Mouse (Mus musculus): Measurements from ENCODE around the gene Cnot8. TPM values are rescaled to one million over a fixed set of nuclear protein-coding genes. Genes with fewer than 3 reads are reported as not detected.

The Cnot8 gene
- polyA plus RNA-seq, 1 experiment from 2014 or later = 46.2 TPM

- H3K36me3 ChIP-seq (ENCODE audit: control insufficient read depth, insufficient read depth) = peaks cover 73% of the 10 kb centered on the region
- 91% methylated on average over 6 of the region's 6 CpGs for WGBS
Measured at GRCm38 (mm10) chr11:58136677-58137076, 32.7 kb downstream of the Cnot8 start.

GRCm38 (mm10) chr11:58138821-58139220 is 34.9 kb downstream of the Cnot8 start:
- no peak for ATAC-seq
- H3K4me2 ChIP-seq (replicated peaks; ENCODE audit: low read depth) = no peak overlapping the region
- WGBS = 82% methylated on average over 11 of the region's 11 CpGs
- H3K9ac ChIP-seq (ENCODE audit: low read depth, low read length) = no peak overlapping the region
- no peaks in the 10 kb centered on the region for H3K4me1 ChIP-seq (replicated peaks; ENCODE audit: control insufficient read depth, insufficient read depth, low read length)
- no peaks in the 10 kb centered on the region for H3K9me3 ChIP-seq (ENCODE audit: control insufficient read depth)
- no peak for TF ChIP-seq CTCF (IDR thresholded peaks at IDR 0.05; ENCODE audit: low read depth)
- no peak overlapping the region for H3K4me3 ChIP-seq (ENCODE audit: low read depth, low read length)
- no peaks in the 10 kb centered on the region for H3K27me3 ChIP-seq (replicated peaks; ENCODE audit: control insufficient read depth, insufficient read depth, low read length)
- no peak overlapping the region for H3K27ac ChIP-seq (ENCODE audit: low read depth, low read length)
- H3K36me3 ChIP-seq (ENCODE audit: control insufficient read depth, insufficient read depth) = peaks cover 64% of the 10 kb centered on the region

More at GRCm38 (mm10) chr11:58136677-58137076, 32.7 kb downstream of the Cnot8 start:
- Histone ChIP-seq H3K9ac (ENCODE audit: low read depth, low read length) (no peak overlapping the region), H3K4me3 (ENCODE audit: low read depth, low read length) (no peak overlapping the region), H3K4me1 (replicated peaks; ENCODE audit: control insufficient read depth, insufficient read depth, low read length) (no peaks in the 10 kb centered on the region), H3K4me2 (replicated peaks; ENCODE audit: low read depth) (no peak overlapping the region), H3K27me3 (replicated peaks; ENCODE audit: control insufficient read depth, insufficient read depth, low read length) (no peaks in the 10 kb centered on the region), H3K9me3 (ENCODE audit: control insufficient read depth) (no peaks in the 10 kb centered on the region), H3K27ac (ENCODE audit: low read depth, low read length) (no peak overlapping the region)
- TF ChIP-seq CTCF (IDR thresholded peaks at IDR 0.05; ENCODE audit: low read depth) = no peak
- no peak for ATAC-seq

GRCm38 (mm10) chr11:58139466-58139865 is 35.5 kb downstream of the Cnot8 start:
- no peak overlapping the region for H3K4me3 ChIP-seq (ENCODE audit: low read depth, low read length)
- 80% methylated on average over 3 of the region's 3 CpGs for WGBS
- no peaks in the 10 kb centered on the region for H3K27me3 ChIP-seq (replicated peaks; ENCODE audit: control insufficient read depth, insufficient read depth, low read length)
- peaks cover 63% of the 10 kb centered on the region for H3K36me3 ChIP-seq (ENCODE audit: control insufficient read depth, insufficient read depth)
- no peak for ATAC-seq
- H3K9me3 ChIP-seq (ENCODE audit: control insufficient read depth) = no peaks in the 10 kb centered on the region
- H3K27ac ChIP-seq (ENCODE audit: low read depth, low read length) = no peak overlapping the region
- no peak overlapping the region for H3K9ac ChIP-seq (ENCODE audit: low read depth, low read length)
- H3K4me1 ChIP-seq (replicated peaks; ENCODE audit: control insufficient read depth, insufficient read depth, low read length) = no peaks in the 10 kb centered on the region
- TF ChIP-seq CTCF (IDR thresholded peaks at IDR 0.05; ENCODE audit: low read depth) = no peak
- no peak overlapping the region for H3K4me2 ChIP-seq (replicated peaks; ENCODE audit: low read depth)

GRCm38 (mm10) chr11:58143704-58144426 is 39.9 kb downstream of the Cnot8 start:
- Histone ChIP-seq H3K9ac (ENCODE audit: low read depth, low read length) (no peak overlapping the region), H3K36me3 (ENCODE audit: control insufficient read depth, insufficient read depth) (peaks cover 71% of the 10 kb centered on the region), H3K27me3 (replicated peaks; ENCODE audit: control insufficient read depth, insufficient read depth, low read length) (no peaks in the 10 kb centered on the region), H3K4me2 (replicated peaks; ENCODE audit: low read depth) (no peak overlapping the region), H3K9me3 (ENCODE audit: control insufficient read depth) (no peaks in the 10 kb centered on the region), H3K4me1 (replicated peaks; ENCODE audit: control insufficient read depth, insufficient read depth, low read length) (no peaks in the 10 kb centered on the region), H3K27ac (ENCODE audit: low read depth, low read length) (no peak overlapping the region), H3K4me3 (ENCODE audit: low read depth, low read length) (no peak overlapping the region)
- no peak for TF ChIP-seq CTCF (IDR thresholded peaks at IDR 0.05; ENCODE audit: low read depth)
- 87% methylated on average over 9 of the region's 9 CpGs for WGBS
- no peak for ATAC-seq

GRCm38 (mm10) chr11:58146241-58146640 is 42.3 kb downstream of the Cnot8 start:
- no peak for ATAC-seq
- Histone ChIP-seq H3K36me3 (ENCODE audit: control insufficient read depth, insufficient read depth) (peaks cover 71% of the 10 kb centered on the region), H3K4me1 (replicated peaks; ENCODE audit: control insufficient read depth, insufficient read depth, low read length) (no peaks in the 10 kb centered on the region), H3K27me3 (replicated peaks; ENCODE audit: control insufficient read depth, insufficient read depth, low read length) (no peaks in the 10 kb centered on the region), H3K27ac (ENCODE audit: low read depth, low read length) (no peak overlapping the region), H3K9ac (ENCODE audit: low read depth, low read length) (no peak overlapping the region), H3K9me3 (ENCODE audit: control insufficient read depth) (no peaks in the 10 kb centered on the region), H3K4me2 (replicated peaks; ENCODE audit: low read depth) (no peak overlapping the region), H3K4me3 (ENCODE audit: low read depth, low read length) (no peak overlapping the region)
- WGBS = 80% methylated on average over 5 of the region's 5 CpGs
- no peak for TF ChIP-seq CTCF (IDR thresholded peaks at IDR 0.05; ENCODE audit: low read depth)

- 81% methylated on average over 9 of the region's 9 CpGs for whole genome bisulfite sequencing
- ATAC-seq = no peak
- no peak overlapping the region for H3K9ac ChIP-seq (ENCODE audit: low read depth, low read length)
- no peak overlapping the region for H3K4me3 ChIP-seq (ENCODE audit: low read depth, low read length)
- TF ChIP-seq CTCF (IDR thresholded peaks at IDR 0.05; ENCODE audit: low read depth) = no peak
- H3K9me3 ChIP-seq (ENCODE audit: control insufficient read depth) = no peaks in the 10 kb centered on the region
- peaks cover 45% of the 10 kb centered on the region for H3K36me3 ChIP-seq (ENCODE audit: control insufficient read depth, insufficient read depth)
- no peaks in the 10 kb centered on the region for H3K27me3 ChIP-seq (replicated peaks; ENCODE audit: control insufficient read depth, insufficient read depth, low read length)
- H3K4me2 ChIP-seq (replicated peaks; ENCODE audit: low read depth) = no peak overlapping the region
- no peaks in the 10 kb centered on the region for H3K4me1 ChIP-seq (replicated peaks; ENCODE audit: control insufficient read depth, insufficient read depth, low read length)
- no peak overlapping the region for H3K27ac ChIP-seq (ENCODE audit: low read depth, low read length)
Measured at GRCm38 (mm10) chr11:58155458-58155857, 51.5 kb downstream of the Cnot8 start.
